Mouse (Mus musculus): ENCODE data around the gene Stap2.

Gene Stap2

GRCm38 (mm10) chr17:56007444-56008355 lies 2.3 kb upstream of the Stap2 start:
- DNase-seq (ENCODE audit: low spot score in 2 of 2), result no peak

- DNase-seq (ENCODE audit: low spot score in 2 of 2), result no peak
These were observed 1.6 kb upstream of the Stap2 start for GRCm38 (mm10) chr17:56006956-56007355.

- DNase-seq (ENCODE audit: low spot score in 2 of 2), result no peak
These were observed 2.4 kb downstream of the Stap2 start for GRCm38 (mm10) chr17:56003000-56003399.

GRCm38 (mm10) chr17:55999794-56000499 lies 5.4 kb downstream of the Stap2 start:
- no peak for DNase-seq (ENCODE audit: low spot score in 2 of 2)

- DNase-seq (ENCODE audit: low spot score in 2 of 2), result no peak
These were observed 9.4 kb downstream of the Stap2 start for GRCm38 (mm10) chr17:55996007-55996406.

GRCm38 (mm10) chr17:55990278-55990898 lies 15.0 kb downstream of the Stap2 start:
- DNase-seq (ENCODE audit: low spot score in 2 of 2), result no peak

- DNase-seq (ENCODE audit: low spot score in 2 of 2), result no peak
These were observed 19.1 kb downstream of the Stap2 start, which contains the start of gene Fsd1 for GRCm38 (mm10) chr17:55986030-55986961. Gene Fsd1, plus strand, starts transcription at chr17:55986509.

GRCm38 (mm10) chr17:55977301-55977700 lies 28.1 kb downstream of the Stap2 start:
- DNase-seq (ENCODE audit: low spot score in 2 of 2), result no peak

GRCm38 (mm10) chr17:55976255-55976862 lies 29.0 kb downstream of the Stap2 start:
- DNase-seq (ENCODE audit: low spot score in 2 of 2), result peak; percentile 37 to 79

GRCm38 (mm10) chr17:55971453-55971852 lies 33.9 kb downstream of the Stap2 start:
- DNase-seq (ENCODE audit: low spot score in 2 of 2), result no peak

- DNase-seq (ENCODE audit: low spot score in 2 of 2), result no peak
These were observed 35.2 kb downstream of the Stap2 start, which contains the start of gene Shd for GRCm38 (mm10) chr17:55969966-55970891. Gene Shd, plus strand, starts transcription at chr17:55970467.

GRCm38 (mm10) chr17:55969560-55969959 lies 35.8 kb downstream of the Stap2 start:
- DNase-seq (ENCODE audit: low spot score in 2 of 2), result no peak

- no peak for DNase-seq (ENCODE audit: low spot score in 2 of 2)
These were observed 37.2 kb downstream of the Stap2 start for GRCm38 (mm10) chr17:55968210-55968609.

- DNase-seq (ENCODE audit: low spot score in 2 of 2), result no peak
These were observed 38.2 kb downstream of the Stap2 start for GRCm38 (mm10) chr17:55967186-55967585.

- DNase-seq (ENCODE audit: low spot score in 2 of 2), result no peak
These were observed 40.4 kb downstream of the Stap2 start for GRCm38 (mm10) chr17:55964996-55965395.

GRCm38 (mm10) chr17:55964496-55964895 lies 40.9 kb downstream of the Stap2 start:
- no peak for DNase-seq (ENCODE audit: low spot score in 2 of 2)

GRCm38 (mm10) chr17:55963171-55963570 lies 42.2 kb downstream of the Stap2 start:
- peak in 1 of 2 experiments; percentile 27 for DNase-seq (ENCODE audit: low spot score in 2 of 2)

- peak in 1 of 2 experiments; percentile 10 for DNase-seq (ENCODE audit: low spot score in 2 of 2)
These were observed 43.8 kb downstream of the Stap2 start for GRCm38 (mm10) chr17:55961631-55962030.

GRCm38 (mm10) chr17:55960791-55961190 lies 44.6 kb downstream of the Stap2 start:
- peak in 1 of 2 experiments; percentile 10 for DNase-seq (ENCODE audit: low spot score in 2 of 2)
